ENCODE assay signal across 8 mouse cellular contexts in genomic region chr1:179959721-179960542, GRCm38 (mm10). TPM values are rescaled to one million over a fixed set of nuclear protein-coding genes. Genes with fewer than 3 reads are reported as not detected.
A peak's percentile ranks its signal among the peaks of the same experiment; 100 is the strongest.
DNase-seq lines count a peak whose midpoint lies in the region; ATAC-seq and TF ChIP-seq lines count a peak whose summit lies in the region.

TSS of gene Cdc42bpa (plus strand) at chr1:179960472.

- H3K27ac ChIP-seq in CH12.LX (ENCODE audit: insufficient read depth, low read depth): no peak within 1 kb of the TSS
- peak within 1 kb of the TSS; percentile 85 for H3K27ac ChIP-seq in forebrain, embryonic 11.5 days (ENCODE audit: low read depth, low read length)
- H3K27ac ChIP-seq in heart, embryonic 14.5 days (replicated peaks in 1 of 2; ENCODE audit: control insufficient read depth in 1 of 2, insufficient read depth in 1 of 2, low read depth in 2 of 2, low read length in 2 of 2): peak within 1 kb of the TSS; percentile 92 to 96
- peak within 1 kb of the TSS; percentile 96 for H3K27ac ChIP-seq in liver, embryonic 12.5 days
- peak within 1 kb of the TSS; percentile 93 for H3K27ac ChIP-seq in stomach, embryonic 15.5 days

- WGBS in forebrain, embryonic 11.5 days: under 1% methylated on average over 94 of the region's 128 CpGs
- WGBS in heart, embryonic 14.5 days: under 1% methylated on average over 80 of the region's 128 CpGs
- under 1% methylated on average over 104 of the region's 128 CpGs for whole genome bisulfite sequencing in liver, embryonic 12.5 days (ENCODE audit: insufficient replicate concordance)
- WGBS in stomach, embryonic 15.5 days: under 1% methylated on average over 92 of the region's 128 CpGs

- TF ChIP-seq EP300 in CH12.LX (IDR thresholded peaks at IDR 0.05; ENCODE audit: low read length): no peak

- H3K36me3 ChIP-seq in CH12.LX (replicated peaks in 1 of 2; ENCODE audit: control insufficient read depth in 1 of 2, insufficient read depth in 1 of 2, low read length in 1 of 2): no peaks in the 10 kb centered on the region
- H3K36me3 ChIP-seq in forebrain, embryonic 11.5 days (ENCODE audit: control insufficient read depth, insufficient read depth, low read length): no peaks in the 10 kb centered on the region
- no peaks in the 10 kb centered on the region for H3K36me3 ChIP-seq in heart, embryonic 14.5 days (ENCODE audit: control insufficient read depth, insufficient read depth, low read length)
- H3K36me3 ChIP-seq in liver, embryonic 12.5 days: no peaks in the 10 kb centered on the region
- H3K36me3 ChIP-seq in stomach, embryonic 15.5 days: no peaks in the 10 kb centered on the region

- peak within 1 kb of the TSS; percentile 83 for H3K9ac ChIP-seq in CH12.LX (ENCODE audit: insufficient read depth, low read depth)
- H3K9ac ChIP-seq in forebrain, embryonic 11.5 days (ENCODE audit: low read length): peak within 1 kb of the TSS; percentile 96
- peak within 1 kb of the TSS; percentile 96 for H3K9ac ChIP-seq in heart, embryonic 14.5 days (ENCODE audit: low read length)
- peak within 1 kb of the TSS; percentile 96 for H3K9ac ChIP-seq in liver, embryonic 12.5 days
- H3K9ac ChIP-seq in stomach, embryonic 15.5 days: peak within 1 kb of the TSS; percentile 88

- in situ Hi-C loops in CH12.LX (cut with MboI; ENCODE audit: low pct_ligation_motif_present, low pct_unique_long_range_greater_than_20kb, low sequenced_read_pairs): no loop called here

- peak within 1 kb of the TSS; percentile 72 to 75 (median 74) for H3K4me3 ChIP-seq in CH12.LX (replicated peaks in 1 of 3; ENCODE audit: low read depth in 2 of 3, low read length in 2 of 3, poor library complexity in 1 of 3)
- peak within 1 kb of the TSS; percentile 83 for H3K4me3 ChIP-seq in forebrain, embryonic 11.5 days (ENCODE audit: low read depth, low read length)
- peak within 1 kb of the TSS; percentile 88 to 99 for H3K4me3 ChIP-seq in heart, embryonic 14.5 days (ENCODE audit: control insufficient read depth in 1 of 2, insufficient read depth in 1 of 2, low read depth in 1 of 2, low read length in 2 of 2)
- H3K4me3 ChIP-seq in liver, embryonic 12.5 days: peak within 1 kb of the TSS; percentile 91
- H3K4me3 ChIP-seq in stomach, embryonic 15.5 days (replicated peaks): peak within 1 kb of the TSS; percentile 82

- 0 out of 2 replicates have a peak, but pooled peaks cover 3% of the 10 kb centered on the region for H3K79me2 ChIP-seq in CH12.LX (replicated peaks; ENCODE audit: control insufficient read depth, extremely low read depth, insufficient read depth, poor library complexity, severe bottlenecking)

- H3K9me3 ChIP-seq in CH12.LX (replicated peaks; ENCODE audit: low read length): no peaks in the 10 kb centered on the region
- H3K9me3 ChIP-seq in forebrain, embryonic 11.5 days (ENCODE audit: control insufficient read depth, low read length): no peaks in the 10 kb centered on the region
- no peaks in the 10 kb centered on the region for H3K9me3 ChIP-seq in heart, embryonic 14.5 days (ENCODE audit: control insufficient read depth, low read length)
- H3K9me3 ChIP-seq in liver, embryonic 12.5 days (replicated peaks): no peaks in the 10 kb centered on the region
- H3K9me3 ChIP-seq in stomach, embryonic 15.5 days: no peaks in the 10 kb centered on the region

- H3K4me2 ChIP-seq in CH12.LX (ENCODE audit: insufficient read depth, low read depth, poor library complexity, severe bottlenecking): peak within 1 kb of the TSS; percentile 100
- peak within 1 kb of the TSS; percentile 76 for H3K4me2 ChIP-seq in forebrain, embryonic 11.5 days (ENCODE audit: low read depth, low read length, severe bottlenecking)
- H3K4me2 ChIP-seq in heart, embryonic 14.5 days (ENCODE audit: low read length): peak within 1 kb of the TSS; percentile 93
- H3K4me2 ChIP-seq in liver, embryonic 12.5 days: peak within 1 kb of the TSS; percentile 90
- peak within 1 kb of the TSS; percentile 64 for H3K4me2 ChIP-seq in stomach, embryonic 15.5 days

- peak; percentile 91 for ATAC-seq in forebrain, embryonic 11.5 days (replicated peaks; ENCODE audit: low FRiP score)
- ATAC-seq in heart, embryonic 14.5 days (ENCODE audit: insufficient number of reproducible peaks, insufficient read depth, low FRiP score, low read depth): peak; percentile 91
- peak; percentile 94 for ATAC-seq in liver, embryonic 12.5 days
- ATAC-seq in stomach, embryonic 15.5 days (ENCODE audit: insufficient read depth, low FRiP score, low read depth): peak; percentile 97

- TF ChIP-seq RAD21 in CH12.LX (IDR thresholded peaks at IDR 0.05; ENCODE audit: low read depth, low read length): no peak

- peaks cover 3% of the 10 kb centered on the region for H3K27me3 ChIP-seq in CH12.LX (replicated peaks)
- H3K27me3 ChIP-seq in forebrain, embryonic 11.5 days (ENCODE audit: control insufficient read depth, insufficient read depth, low read length): no peaks in the 10 kb centered on the region
- H3K27me3 ChIP-seq in heart, embryonic 14.5 days (ENCODE audit: control insufficient read depth, insufficient read depth, low read length): no peaks in the 10 kb centered on the region
- H3K27me3 ChIP-seq in liver, embryonic 12.5 days (replicated peaks): no peaks in the 10 kb centered on the region; the same call in 1 of the 2 replicates
- H3K27me3 ChIP-seq in stomach, embryonic 15.5 days (replicated peaks): no peaks in the 10 kb centered on the region

- peak; percentile 55; the same call in 1 of the 2 replicates for TF ChIP-seq POLR2A in CH12.LX (IDR thresholded peaks at IDR 0.05; ENCODE audit: low read depth, low read length)

- dilution Hi-C loops in CH12.LX (cut with MboI; ENCODE audit: extremely low pct_ligation_motif_present, extremely low pct_unique_long_range_greater_than_20kb, low sequenced_read_pairs): no loop called here

- peak; percentile 40 for DNase-seq in CH12.LX (ENCODE audit: extremely low read depth)
- peak; percentile 67 for DNase-seq in c-Kit-negative CD71-positive TER-119-positive erythroid progenitor cells, embryonic 14.5 days (ENCODE audit: low read depth, low spot score)
- DNase-seq in forebrain, embryonic 11.5 days (ENCODE audit: low spot score): peak; percentile 92
- peak; percentile 92 for DNase-seq in kidney, postnatal 10 days
- peak; percentile 80 for DNase-seq in neural tube, embryonic 10.5 days (ENCODE audit: extremely low spot score, low spot score)

- TF ChIP-seq CTCF in CH12.LX (conservative IDR thresholded peaks at IDR 0.05 in 1 of 2, IDR thresholded peaks at IDR 0.05 in 1 of 2; ENCODE audit: low read depth in 2 of 2, low read length in 2 of 2): no peak

- peaks cover 0 to 12% of the 10 kb centered on the region in 2 experiments; a peak in 2 of 4 replicates for H3K4me1 ChIP-seq in CH12.LX (ENCODE audit: control insufficient read depth in 1 of 2, insufficient read depth in 2 of 2)
- peaks cover 13% of the 10 kb centered on the region for H3K4me1 ChIP-seq in forebrain, embryonic 11.5 days (replicated peaks; ENCODE audit: control insufficient read depth, insufficient read depth, low read length)
- peaks cover 4 to 17% of the 10 kb centered on the region in 2 experiments for H3K4me1 ChIP-seq in heart, embryonic 14.5 days (ENCODE audit: control insufficient read depth in 2 of 2, insufficient read depth in 2 of 2, low read length in 2 of 2)
- H3K4me1 ChIP-seq in liver, embryonic 12.5 days: peaks cover 32% of the 10 kb centered on the region
- no peaks in the 10 kb centered on the region for H3K4me1 ChIP-seq in stomach, embryonic 15.5 days

TF ChIP-seq in CH12.LX, 34 proteins besides CTCF, POLR2A, EP300 and RAD21:
- 0 out of 2 replicates have a peak, but pooled peaks have one; percentile 48 for TF ChIP-seq MXI1 (IDR thresholded peaks at IDR 0.05; ENCODE audit: low read depth, low read length)
- no peak for TF ChIP-seq CHD1 (IDR thresholded peaks at IDR 0.05; ENCODE audit: low read depth, low read length)
- no peak for TF ChIP-seq ZKSCAN1 (IDR thresholded peaks at IDR 0.05; ENCODE audit: borderline replicate concordance, low read depth, low read length)
- peak; percentile 63 for TF ChIP-seq NRF1 (IDR thresholded peaks at IDR 0.05; ENCODE audit: low read depth, low read length)
- TF ChIP-seq SIN3A (IDR thresholded peaks at IDR 0.05; ENCODE audit: low read length): peak; percentile 50; the same call in 1 of the 2 replicates

RNA-seq across cellular contexts. Expression of gene Cdc42bpa, which starts in this region (rescaled TPM):
- total RNA-seq in CH12.LX (2012; rRNA removed) (5.0 and 5.6 TPM in 2 replicates), CH12.LX (2014; rRNA removed) (5.1 and 5.3 TPM in 2 replicates)
- polyA plus RNA-seq in CH12.LX (2012; ENCODE audit: insufficient read length, low read depth): 7.1 and 9.0 TPM in 2 replicates
- polyA plus RNA-seq in forebrain, embryonic 11.5 days (2014; fragmentation: Nextera tagmentation; extraction: Ambion mirVana): 16.4 and 17.1 TPM in 2 replicates
- polyA plus RNA-seq in heart, embryonic 14.5 days (2014; fragmentation: Nextera tagmentation; extraction: Ambion mirVana): 14.6 and 14.9 TPM in 2 replicates
- 13.5 and 13.8 TPM in 2 replicates for polyA plus RNA-seq in liver, embryonic 12.5 days (2016; fragmentation: Nextera tagmentation; extraction: Ambion mirVana)
- polyA plus RNA-seq in stomach, embryonic 15.5 days (2015; fragmentation: Nextera tagmentation; extraction: Ambion mirVana): 16.9 and 17.9 TPM in 2 replicates

Comparison
In these comparisons a context has a peak if more than half of its experiments do, and no peak if none do; other contexts are left out.
1. DNase-seq: peak in every context shown above with its lines; median percentile 92 in forebrain, embryonic 11.5 days; 92 in kidney, postnatal 10 days; 80 in neural tube, embryonic 10.5 days; 67 in c-Kit-negative CD71-positive TER-119-positive erythroid progenitor cells, embryonic 14.5 days; 40 in CH12.LX.